Mouse (Mus musculus): Measurements from ENCODE around the gene Foxred2. TPM values are rescaled to one million over a fixed set of nuclear protein-coding genes. Genes with fewer than 3 reads are reported as not detected.

Gene Foxred2
- 10 to 100 TPM; 11.1 to 11.7 TPM for total RNA-seq (2021)
- long read RNA-seq, experiment 1, full-length matches to known transcripts, result 3 of 10 reads
- long read RNA-seq, experiment 1, partial matches to known transcripts, result 6 of 10 reads
- long read RNA-seq, experiment 1, other reads (novel, unspliced or antisense), result 1 of 10 reads
- long read RNA-seq, experiment 2, full-length matches to known transcripts, result 9 of 25 reads
- long read RNA-seq, experiment 2, partial matches to known transcripts, result 10 of 25 reads
- long read RNA-seq, experiment 2, other reads (novel, unspliced or antisense), result 6 of 25 reads

- H3K4me3 ChIP-seq, result peak within 1 kb of the TSS; percentile 60
- TF ChIP-seq CTCF (conservative IDR thresholded peaks at IDR 0.05), result peak; percentile 73
- peak within 1 kb of the TSS; percentile 61 for H3K27ac ChIP-seq
- DNase-seq (ENCODE audit: low spot score in 2 of 2), result peak; percentile 87
Observed at GRCm38 (mm10) chr15:77956404-77956901, at the start of gene Foxred2. Foxred2 (minus strand) TSS chr15:77956722.

DNA sequence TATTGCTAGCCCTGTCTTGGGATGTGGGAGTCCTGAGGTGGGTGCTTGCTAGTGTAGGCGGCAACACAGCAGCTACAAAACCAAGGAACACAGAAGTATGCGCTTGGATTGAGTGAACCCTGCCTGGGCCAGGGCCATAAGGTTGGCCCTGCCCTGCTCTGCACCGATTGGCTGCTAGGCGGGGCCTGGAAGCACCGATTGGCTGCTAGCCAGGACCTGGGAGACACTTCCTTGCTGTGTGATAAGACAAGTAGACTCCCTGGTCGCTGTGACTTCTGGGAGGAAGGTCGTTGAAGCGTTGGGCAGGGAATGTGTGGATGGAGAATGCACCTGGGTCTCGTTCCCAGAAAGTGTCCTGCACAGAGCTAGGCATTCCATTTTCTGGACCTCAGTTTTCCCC is 47.4 kb upstream of the Foxred2 start:
- DNase-seq (ENCODE audit: low spot score in 2 of 2), result no peak
- H3K27ac ChIP-seq, result no peak overlapping the region
- no peak overlapping the region for H3K4me3 ChIP-seq
- TF ChIP-seq CTCF (conservative IDR thresholded peaks at IDR 0.05), result no peak

DNA sequence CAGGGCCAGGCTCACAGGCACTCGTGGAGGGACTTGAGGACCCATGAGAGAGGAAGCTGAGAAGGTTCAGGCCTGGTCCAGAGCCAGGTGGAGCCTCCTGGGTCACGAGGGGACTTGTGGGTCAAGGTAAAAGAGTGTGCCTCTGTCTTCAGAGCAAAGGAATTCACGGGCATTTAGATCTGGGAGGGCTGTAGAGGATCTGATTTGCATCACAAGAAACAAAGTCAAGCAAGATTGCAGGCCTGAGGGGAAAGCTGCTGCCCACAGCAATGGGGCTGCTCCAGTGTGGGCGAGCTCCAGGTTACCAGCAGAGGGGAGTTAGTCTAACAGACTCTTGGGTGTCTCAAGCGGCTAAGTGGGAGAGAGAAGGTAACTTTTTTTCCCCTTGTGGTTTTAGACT is 44.9 kb upstream of the Foxred2 start:
- no peak for DNase-seq (ENCODE audit: low spot score in 2 of 2)
- TF ChIP-seq CTCF (conservative IDR thresholded peaks at IDR 0.05), result no peak

DNA sequence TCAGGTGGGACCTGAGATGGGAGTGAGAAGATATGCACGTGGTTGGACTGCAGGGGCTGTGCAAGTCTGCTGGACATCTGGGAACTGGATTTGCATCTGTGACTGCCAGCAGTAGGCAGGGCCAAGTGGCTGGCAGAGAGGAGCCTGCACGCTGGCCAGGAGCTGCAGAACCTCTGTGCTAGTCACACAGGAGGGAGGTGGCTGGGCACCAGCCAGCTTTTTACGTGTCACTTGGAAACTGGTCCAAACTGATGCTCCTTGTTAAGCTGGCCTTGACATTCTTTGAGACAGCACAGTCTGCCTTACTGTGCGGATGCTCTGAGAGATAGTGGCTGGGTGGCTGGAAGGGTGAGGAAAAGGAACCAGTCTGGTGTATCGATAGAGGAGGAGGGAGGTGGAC is 32.0 kb upstream of the Foxred2 start:
- no peak overlapping the region for H3K27ac ChIP-seq
- no peak for DNase-seq (ENCODE audit: low spot score in 2 of 2)
- H3K4me3 ChIP-seq, result no peak overlapping the region
- TF ChIP-seq CTCF (conservative IDR thresholded peaks at IDR 0.05), result no peak

More for the DNA sequence above, 44.9 kb upstream of the Foxred2 start:
- no peak overlapping the region for H3K4me3 ChIP-seq
- H3K27ac ChIP-seq, result no peak overlapping the region

- no peak for TF ChIP-seq CTCF (conservative IDR thresholded peaks at IDR 0.05)
- DNase-seq (ENCODE audit: low spot score in 2 of 2), result no peak
- Histone ChIP-seq H3K4me3 (no peak overlapping the region), H3K27ac (no peak overlapping the region)
Observed at GRCm38 (mm10) chr15:77983391-77983790, 26.9 kb upstream of the Foxred2 start.

DNA sequence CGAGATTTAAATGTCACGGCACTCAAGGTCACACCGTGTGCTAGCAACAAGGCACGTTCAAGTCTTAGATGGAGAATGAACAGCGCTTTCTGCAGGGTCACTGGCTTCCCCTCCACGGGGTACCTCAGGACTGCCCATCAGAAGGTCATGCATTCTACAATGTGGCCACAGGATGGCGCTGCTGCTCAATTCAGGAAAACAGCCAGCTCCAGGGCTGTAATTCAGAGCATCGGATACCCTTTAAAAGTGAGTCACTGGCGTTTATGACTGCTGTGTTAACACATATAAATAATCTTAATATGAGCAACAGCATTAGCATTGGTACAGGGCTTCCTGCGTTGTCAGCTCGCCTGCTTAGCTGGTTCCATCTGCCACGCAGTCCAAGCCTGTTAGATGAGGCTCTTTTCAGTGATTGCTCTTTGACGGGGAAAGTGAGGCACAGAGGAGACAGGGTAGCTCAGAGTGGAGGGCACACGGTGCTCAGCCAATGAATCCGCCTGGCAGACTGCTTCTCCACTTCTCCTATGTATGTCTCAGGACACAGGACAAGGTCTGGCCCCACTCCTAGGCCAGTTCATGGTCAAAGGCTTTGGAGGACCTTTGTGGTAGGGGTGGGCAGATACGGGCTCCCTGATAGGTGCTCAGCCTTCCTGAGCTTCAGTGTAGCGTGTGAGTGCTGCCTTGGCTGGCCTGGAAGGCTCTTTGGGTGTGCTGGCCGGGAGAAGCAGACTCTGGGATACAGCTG is 25.8 kb upstream of the Foxred2 start:
- DNase-seq (ENCODE audit: low spot score in 2 of 2), result peak; percentile 73 to 89
- Histone ChIP-seq H3K27ac (0 out of 2 replicates have a peak overlapping the region, but pooled peaks have one; percentile 52), H3K4me3 (no peak overlapping the region)
- peak; percentile 97 for TF ChIP-seq CTCF (conservative IDR thresholded peaks at IDR 0.05)

- no peak for TF ChIP-seq CTCF (conservative IDR thresholded peaks at IDR 0.05)
- H3K27ac ChIP-seq, result no peak overlapping the region
- H3K4me3 ChIP-seq, result no peak overlapping the region
- no peak for DNase-seq (ENCODE audit: low spot score in 2 of 2)
Observed at GRCm38 (mm10) chr15:77981181-77981680, 24.7 kb upstream of the Foxred2 start.

- H3K4me3 ChIP-seq, result no peak overlapping the region
- no peak for TF ChIP-seq CTCF (conservative IDR thresholded peaks at IDR 0.05)
- no peak for DNase-seq (ENCODE audit: low spot score in 2 of 2)
- H3K27ac ChIP-seq, result no peak overlapping the region
Observed at GRCm38 (mm10) chr15:77979427-77979865, 22.9 kb upstream of the Foxred2 start.

DNA sequence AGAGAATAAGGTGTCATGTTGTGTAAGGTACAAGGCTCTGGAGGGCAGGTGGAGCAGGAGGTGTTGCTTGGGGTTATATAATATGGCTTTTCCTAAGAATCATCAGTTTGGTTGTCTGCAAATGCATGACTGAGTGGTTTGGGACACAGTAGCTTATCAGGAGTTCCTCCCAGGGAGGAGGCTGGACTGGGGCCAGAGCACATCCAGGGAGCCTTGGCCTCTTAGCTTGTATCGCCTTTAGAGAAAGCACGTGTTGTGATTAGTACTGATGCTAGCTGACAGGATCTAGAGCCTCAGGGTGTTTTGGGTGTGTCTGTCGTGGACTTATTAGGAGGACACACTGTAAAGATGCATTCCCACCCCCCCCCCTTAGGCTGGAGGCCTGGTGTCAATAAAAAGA is 21.1 kb upstream of the Foxred2 start:
- DNase-seq (ENCODE audit: low spot score in 2 of 2), result no peak
- no peak for TF ChIP-seq CTCF (conservative IDR thresholded peaks at IDR 0.05)
- H3K27ac ChIP-seq, result no peak overlapping the region
- no peak overlapping the region for H3K4me3 ChIP-seq

DNA sequence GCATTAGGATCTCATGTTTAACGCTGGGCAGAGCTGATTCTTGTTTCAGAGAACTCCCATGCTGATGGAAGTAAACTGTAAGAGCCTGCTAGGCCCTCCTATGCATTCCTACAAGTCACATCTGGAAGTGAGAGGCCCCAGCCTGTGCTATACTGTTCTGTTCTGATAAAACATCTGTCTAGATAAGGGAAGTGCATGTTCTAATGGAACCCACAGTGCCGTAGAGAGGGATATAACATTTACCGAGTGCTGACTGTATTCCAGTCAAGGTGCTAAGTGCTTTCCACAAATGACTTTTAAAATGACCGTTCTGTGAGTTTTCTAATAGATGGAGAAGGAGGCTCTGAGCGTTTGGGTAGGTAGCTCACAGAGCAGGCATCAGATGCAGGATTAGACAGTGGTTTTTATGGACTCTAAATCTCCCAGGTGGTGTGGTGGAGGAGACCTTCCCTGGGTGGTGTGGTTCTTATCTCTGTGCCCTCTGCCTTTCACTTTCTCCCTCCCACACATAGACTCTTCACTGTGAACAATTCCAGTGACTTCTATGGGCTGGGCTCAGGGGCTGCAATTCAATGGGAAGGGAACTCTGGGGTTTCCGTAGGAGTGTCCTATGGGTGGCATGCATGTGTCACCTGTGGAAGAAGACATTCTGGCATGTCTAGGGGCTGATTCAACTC is 17.8 kb upstream of the Foxred2 start:
- no peak overlapping the region for H3K4me3 ChIP-seq
- no peak for DNase-seq (ENCODE audit: low spot score in 2 of 2)

GRCm38 (mm10) chr15:77970470-77971292 is 14.2 kb upstream of the Foxred2 start, which contains the start of gene Eif3d:
Eif3d (minus strand) TSS chr15:77970813.
- peak; percentile 96 for DNase-seq (ENCODE audit: low spot score in 2 of 2)
- peak within 1 kb of the TSS; percentile 97 for H3K4me3 ChIP-seq
- peak; percentile 26; the same call in 1 of the 2 replicates for TF ChIP-seq CTCF (conservative IDR thresholded peaks at IDR 0.05)
- peak within 1 kb of the TSS; percentile 100 for H3K27ac ChIP-seq

More for the DNA sequence above, 17.8 kb upstream of the Foxred2 start:
- no peak overlapping the region for H3K27ac ChIP-seq
- TF ChIP-seq CTCF (conservative IDR thresholded peaks at IDR 0.05), result no peak

- TF ChIP-seq CTCF (conservative IDR thresholded peaks at IDR 0.05), result no peak
- Histone ChIP-seq H3K4me3 (peak overlapping the region; percentile 97), H3K27ac (peak overlapping the region; percentile 100)
- DNase-seq (ENCODE audit: low spot score in 2 of 2), result no peak
Observed at GRCm38 (mm10) chr15:77969940-77970469, 13.5 kb upstream of the Foxred2 start.
